Mouse (Mus musculus): ENCODE data around the gene Stk32c.

The Stk32c gene

DNA sequence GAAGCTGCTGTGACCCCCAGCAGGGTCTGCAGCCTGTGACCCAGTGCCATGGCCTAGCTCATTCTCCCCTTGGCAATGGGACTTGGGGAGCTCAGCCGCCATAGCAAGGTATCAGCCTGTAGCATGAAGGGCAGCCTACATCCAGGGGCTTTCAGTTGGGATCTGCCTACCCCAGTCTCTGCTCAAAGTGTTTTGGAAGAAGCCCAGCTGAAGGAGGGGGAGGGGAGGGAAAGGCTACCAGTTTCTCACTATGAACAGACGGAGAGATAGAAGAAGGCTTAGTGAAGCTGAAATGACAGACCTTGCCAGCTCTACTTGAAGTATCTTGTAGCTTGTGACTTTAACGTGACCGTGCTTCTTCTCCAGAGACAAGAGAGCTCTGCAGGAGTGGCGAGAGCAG is 16.7 kb upstream of the Stk32c start:
- DNase-seq (ENCODE audit: low read depth, low spot score), result no peak

DNA sequence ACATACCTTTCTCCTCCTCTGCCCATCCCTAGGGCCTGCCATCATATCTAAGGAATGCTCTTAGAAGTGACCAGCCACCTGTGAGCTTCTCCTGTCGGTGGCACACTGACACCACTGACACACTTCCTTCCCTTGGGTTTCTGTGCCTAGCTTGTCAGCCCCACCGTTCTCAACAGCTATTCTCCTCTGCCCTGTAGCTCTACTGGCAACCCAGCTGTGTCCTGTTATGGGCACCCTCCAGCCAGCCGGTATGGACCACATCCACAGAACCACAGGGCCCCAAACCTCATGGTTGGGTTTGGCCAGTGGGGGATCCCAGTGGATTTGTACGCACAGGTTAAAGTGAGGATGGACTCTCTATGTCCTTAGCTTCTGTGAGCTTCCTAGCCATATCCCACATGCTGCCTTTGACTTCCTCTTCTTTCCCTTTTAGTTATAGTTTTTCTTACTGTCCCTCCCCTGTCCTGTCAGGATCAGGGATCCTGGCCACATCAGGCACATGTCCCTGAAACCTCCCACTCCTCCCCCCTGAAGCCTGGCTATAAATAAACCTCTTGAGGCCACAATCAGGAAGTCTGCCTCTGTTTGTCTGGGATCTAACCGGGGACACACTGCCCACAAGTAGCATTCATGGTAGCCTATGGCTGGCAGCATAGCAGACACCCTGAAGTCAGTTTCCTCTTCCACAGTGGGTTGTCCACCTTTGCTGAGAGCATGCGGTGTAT is 15.5 kb upstream of the Stk32c start:
- no peak for DNase-seq (ENCODE audit: low read depth, low spot score)

- DNase-seq (ENCODE audit: low read depth, low spot score), result no peak
These were observed 13.3 kb upstream of the Stk32c start for GRCm38 (mm10) chr7:139226416-139226815.

GRCm38 (mm10) chr7:139224725-139225124 is 11.6 kb upstream of the Stk32c start:
- no peak for DNase-seq (ENCODE audit: low read depth, low spot score)

DNA sequence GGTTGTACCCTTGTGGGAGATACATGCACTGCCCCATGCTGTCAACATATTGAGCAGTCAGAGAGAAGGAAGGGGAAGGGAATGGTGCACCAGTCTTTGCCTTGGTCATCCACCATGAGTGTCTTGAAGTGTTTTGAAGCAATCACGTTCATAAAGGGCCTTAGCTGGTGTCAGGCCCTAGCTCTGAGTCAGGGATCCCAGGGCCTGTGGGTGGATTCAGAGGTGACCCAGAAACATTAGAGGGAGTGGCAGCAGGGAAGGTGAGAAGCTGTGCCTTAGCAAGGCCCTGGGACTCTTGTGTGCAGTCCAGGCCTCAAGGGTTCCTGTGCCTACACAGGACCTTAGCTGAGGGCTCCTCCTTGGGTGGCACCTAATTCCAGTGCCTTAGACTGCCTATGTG is 11.0 kb upstream of the Stk32c start:
- DNase-seq (ENCODE audit: low read depth, low spot score), result no peak

DNA sequence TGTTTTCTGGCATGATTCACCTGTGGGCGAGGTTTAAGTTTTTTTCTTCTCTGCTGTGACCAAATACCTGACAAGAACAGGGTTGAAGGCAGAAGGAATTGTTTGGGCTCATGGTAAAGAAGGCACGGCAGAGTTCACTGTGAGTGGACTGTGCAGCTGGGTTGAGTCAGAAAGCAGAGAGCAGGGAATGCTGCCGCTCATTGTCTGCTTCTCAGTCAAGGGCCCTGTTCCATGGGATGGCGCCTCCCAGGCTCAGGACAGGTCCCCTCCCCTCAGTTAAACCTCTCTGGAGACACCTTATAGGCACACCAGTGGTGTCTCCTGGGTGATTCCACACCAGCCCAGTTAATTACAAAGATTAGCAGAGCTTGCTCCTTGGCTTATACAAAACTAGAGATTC is 9.2 kb upstream of the Stk32c start:
- DNase-seq (ENCODE audit: low read depth, low spot score), result no peak

GRCm38 (mm10) chr7:139221856-139222255 is 8.7 kb upstream of the Stk32c start:
- no peak for DNase-seq (ENCODE audit: low read depth, low spot score)

DNA sequence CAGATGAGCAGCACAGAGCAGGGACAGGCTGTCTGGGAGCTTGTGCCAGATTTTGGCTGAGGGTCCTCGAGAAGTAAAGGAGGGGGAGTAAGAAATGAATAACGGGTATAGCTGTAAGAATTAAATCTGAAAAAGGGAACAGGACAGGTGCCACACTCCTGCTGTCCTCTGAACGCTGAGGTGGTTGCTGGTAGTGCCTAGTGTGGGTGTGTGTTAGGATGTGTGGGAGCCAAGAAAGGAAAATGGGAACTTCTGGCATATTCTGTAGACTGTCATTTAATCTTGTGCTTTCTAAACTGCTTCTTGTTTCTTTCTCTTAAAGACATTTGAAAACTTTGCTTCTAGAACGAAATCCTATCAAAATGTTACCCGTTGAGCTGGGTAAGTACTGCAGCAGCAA is 8.0 kb upstream of the Stk32c start:
- DNase-seq (ENCODE audit: low read depth, low spot score), result no peak

- peak; percentile 55 for DNase-seq (ENCODE audit: low read depth, low spot score)
These were observed 7.2 kb upstream of the Stk32c start for GRCm38 (mm10) chr7:139220303-139220702.

DNA sequence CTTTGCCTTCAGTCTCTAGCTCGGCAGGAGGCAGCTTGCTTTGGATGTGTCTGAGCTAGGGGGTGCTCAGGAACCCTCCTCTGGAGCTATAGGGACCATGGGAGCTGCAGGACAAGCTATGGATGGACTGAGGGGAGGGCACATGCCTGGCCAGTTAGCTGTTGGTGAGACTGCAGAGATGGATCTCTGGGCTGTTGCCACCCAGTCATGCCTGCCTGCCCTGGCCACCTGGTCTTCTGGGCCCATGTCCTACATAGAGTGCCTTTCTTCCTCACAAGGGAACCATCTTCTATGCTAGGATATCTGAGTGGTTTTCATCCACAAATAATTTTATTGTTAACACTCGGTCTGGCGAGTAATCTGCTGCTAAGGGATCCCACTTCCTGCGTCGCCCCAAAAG is 6.4 kb upstream of the Stk32c start:
- no peak for DNase-seq (ENCODE audit: low read depth, low spot score)

- no peak for DNase-seq (ENCODE audit: low read depth, low spot score)
These were observed 5.7 kb upstream of the Stk32c start for GRCm38 (mm10) chr7:139218641-139219415.

DNA sequence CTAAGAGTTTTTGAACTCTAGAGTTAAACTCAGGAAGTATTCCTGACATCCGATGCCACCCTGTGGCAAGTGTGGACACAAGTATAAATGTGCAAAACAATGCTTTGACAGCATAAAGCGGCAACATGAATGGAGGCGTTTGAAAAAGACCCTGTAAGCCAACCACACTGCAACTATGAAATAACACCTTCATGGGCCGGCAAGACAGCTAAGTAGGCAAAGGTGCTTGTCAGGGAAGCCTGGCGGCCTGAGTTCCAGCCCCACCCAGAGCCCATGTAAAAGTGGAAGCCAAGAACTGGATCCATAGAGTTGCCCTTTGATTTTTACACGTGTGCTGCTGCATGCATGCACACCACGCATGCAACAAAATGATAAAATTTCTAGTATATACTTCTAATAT is 3.9 kb upstream of the Stk32c start:
- no peak for DNase-seq (ENCODE audit: low read depth, low spot score)

- no peak for DNase-seq (ENCODE audit: low read depth, low spot score)
These were observed 3.4 kb upstream of the Stk32c start for GRCm38 (mm10) chr7:139216464-139216863.

DNA sequence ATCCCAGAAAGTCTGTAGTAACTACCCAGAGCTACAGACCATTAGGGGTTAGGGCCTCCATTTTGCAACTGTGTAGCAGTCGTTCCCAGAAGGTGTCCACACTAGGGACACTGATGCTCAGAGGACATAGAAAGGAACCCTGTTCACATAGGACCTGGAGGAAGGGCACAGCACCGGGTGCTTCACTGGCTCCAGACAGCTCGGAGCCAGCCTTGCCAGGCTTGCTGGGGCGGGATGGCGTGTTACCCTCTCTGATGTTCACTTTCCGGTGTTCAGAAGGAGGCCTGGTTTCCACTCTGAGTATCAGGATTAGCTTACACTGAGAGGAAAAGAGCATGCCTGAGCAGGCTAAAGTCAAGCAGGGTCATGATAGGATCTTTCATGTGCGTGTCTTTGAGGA is 2.8 kb upstream of the Stk32c start:
- DNase-seq (ENCODE audit: low read depth, low spot score), result no peak

- DNase-seq (ENCODE audit: low read depth, low spot score), result no peak
These were observed 2.4 kb upstream of the Stk32c start for GRCm38 (mm10) chr7:139215516-139215915.

DNA sequence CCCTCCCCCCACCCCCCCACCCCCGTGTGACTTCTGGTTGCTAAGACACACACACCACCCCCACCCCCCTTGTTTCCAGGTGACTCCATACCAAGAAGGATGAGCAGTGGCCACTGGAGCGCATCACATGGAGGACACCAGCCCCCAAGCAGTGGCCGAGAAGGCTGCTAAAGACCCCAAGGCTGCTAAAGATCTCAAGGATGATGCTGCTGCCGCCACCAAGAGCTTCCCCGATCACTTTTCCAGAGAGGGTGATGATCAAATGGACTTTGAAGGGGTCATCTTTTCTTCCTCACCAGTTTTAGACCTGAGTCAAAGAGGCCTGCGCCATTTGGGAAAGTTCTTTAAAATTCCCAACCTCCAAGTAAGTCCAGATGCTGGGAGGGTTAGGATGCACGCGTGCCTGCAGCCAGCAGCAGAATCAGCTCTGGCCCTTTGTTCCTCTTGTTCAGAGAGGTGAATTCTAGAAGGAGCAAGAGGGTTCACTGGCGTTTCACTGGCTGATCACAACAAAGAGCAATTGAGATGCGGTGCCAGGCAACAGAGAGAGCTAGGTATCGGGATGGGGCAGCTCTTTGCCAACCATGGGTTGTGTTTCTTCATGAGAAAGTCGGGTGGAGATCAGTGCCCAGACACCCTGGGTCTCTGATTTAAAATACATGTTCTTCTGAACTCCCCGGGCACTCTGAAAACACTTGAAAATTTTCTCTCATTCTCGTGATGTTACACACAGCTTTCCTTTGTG is 1.7 kb upstream of the Stk32c start:
- no peak for DNase-seq (ENCODE audit: low read depth, low spot score)

DNA sequence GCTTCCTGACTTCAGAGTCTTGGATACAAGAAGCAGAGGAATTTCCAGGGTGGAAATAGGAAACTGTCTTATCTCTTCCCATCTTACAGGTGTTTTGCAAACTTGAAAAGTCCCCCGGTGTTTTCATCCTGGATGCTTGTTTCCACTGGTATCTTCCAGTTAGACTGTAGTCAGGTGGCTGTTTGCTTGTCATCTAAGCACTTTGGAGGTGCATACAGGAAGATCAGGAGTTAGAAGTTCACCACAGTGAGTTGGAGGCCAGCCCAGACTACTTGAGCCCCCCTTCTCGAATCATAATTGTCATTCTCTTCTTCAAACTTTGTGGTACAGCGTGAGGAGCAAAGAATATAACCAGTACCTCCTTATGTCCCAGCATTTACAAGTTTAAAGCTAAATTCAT is 1.1 kb upstream of the Stk32c start:
- no peak for DNase-seq (ENCODE audit: low read depth, low spot score)

DNA sequence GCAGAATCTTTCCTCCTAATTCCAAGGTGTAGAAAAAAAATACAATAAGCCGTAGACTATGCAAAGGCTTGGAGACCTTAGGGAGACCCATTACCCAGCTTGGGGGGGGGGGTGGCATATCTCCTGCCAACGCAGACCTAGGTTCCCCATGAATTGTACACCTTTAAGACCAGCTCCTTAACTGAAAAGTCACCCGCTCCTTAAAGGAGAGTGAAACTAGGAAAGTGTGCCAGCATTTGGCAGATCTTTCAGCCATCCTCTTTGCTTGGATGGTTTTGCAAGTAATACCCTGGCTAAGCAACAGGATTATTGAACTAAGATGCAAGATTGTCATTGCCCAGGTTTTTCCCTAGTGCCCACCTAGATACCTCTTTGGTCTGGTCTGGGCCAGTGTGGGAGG is 644 bp upstream of the Stk32c start:
- DNase-seq (ENCODE audit: low read depth, low spot score), result no peak

DNA sequence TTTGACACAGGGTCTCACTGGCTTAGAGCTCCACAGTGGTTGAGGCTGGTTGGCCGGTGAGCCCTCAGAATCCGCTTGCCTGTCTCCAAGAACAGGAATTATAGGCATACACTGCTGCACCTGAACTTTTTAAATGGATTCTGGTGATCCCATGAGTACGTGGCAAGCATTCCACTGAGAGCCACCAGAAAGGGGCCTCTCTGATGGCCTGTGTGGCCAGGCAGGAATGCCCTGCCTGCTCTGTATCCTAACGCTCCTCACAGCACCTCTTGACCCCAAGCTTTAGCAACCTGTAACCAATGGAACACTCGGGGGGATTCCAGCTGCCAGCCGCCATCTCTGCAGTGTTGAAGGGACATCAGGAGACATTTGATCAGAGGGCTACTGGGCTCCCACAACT is 1.3 kb downstream of the Stk32c start:
- no peak for DNase-seq (ENCODE audit: low read depth, low spot score)

GRCm38 (mm10) chr7:139208773-139209095 is 4.4 kb downstream of the Stk32c start:
- no peak for DNase-seq (ENCODE audit: low read depth, low spot score)

DNA sequence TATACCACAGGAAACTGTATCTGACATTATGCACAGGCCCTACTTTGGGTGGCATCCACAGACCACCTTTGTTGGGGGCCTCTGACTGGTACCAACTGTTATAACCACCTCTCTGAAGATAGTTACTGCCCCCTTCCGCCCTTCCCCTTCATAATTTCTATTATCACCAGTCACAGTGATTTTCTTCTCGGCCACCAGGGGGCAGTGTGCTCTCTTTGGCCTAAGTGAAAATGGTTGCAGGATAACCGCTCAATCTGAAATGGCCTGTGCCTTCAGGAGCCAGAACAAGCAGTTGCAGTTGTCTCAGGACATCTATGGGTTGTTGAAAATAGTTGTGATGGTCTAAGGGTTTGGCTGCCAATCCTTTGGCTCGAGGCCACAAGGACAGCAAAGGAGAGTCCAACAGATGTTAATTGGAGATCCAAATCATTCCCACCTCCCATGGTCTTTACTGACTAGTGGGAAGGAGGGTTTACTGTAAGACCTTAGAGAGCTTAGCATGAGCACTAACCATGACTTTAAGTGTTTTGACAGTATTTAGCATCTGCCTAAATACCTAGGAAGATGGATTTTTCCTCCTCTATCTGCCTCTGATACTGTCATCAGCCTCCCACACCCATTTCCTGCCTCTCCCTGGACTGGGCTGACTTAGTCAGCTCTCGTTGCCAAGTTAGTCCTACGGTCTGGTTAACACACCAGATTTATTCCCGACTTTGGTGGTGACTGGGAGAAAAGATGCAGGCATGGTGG is 4.9 kb downstream of the Stk32c start:
- DNase-seq (ENCODE audit: low read depth, low spot score), result peak; percentile 53

GRCm38 (mm10) chr7:139201209-139201608 is 11.9 kb downstream of the Stk32c start:
- no peak for DNase-seq (ENCODE audit: low read depth, low spot score)
